Mouse (Mus musculus) C2C12 (cell line): ENCODE results near the gene Mus81.

Experiments
- CTCF ChIP-seq: IDR thresholded peaks from one replicate; pipeline ENCODE4 v1.5.1; 2011; ENCODE audit not compliant: control insufficient read depth, insufficient read depth, insufficient read length
- USF1 ChIP-seq: IDR thresholded peaks from one replicate; pipeline ENCODE4 v1.6.1; 2011; ENCODE audit warnings: low read depth, mild to moderate bottlenecking, control low read depth, moderate library complexity

DNA sequence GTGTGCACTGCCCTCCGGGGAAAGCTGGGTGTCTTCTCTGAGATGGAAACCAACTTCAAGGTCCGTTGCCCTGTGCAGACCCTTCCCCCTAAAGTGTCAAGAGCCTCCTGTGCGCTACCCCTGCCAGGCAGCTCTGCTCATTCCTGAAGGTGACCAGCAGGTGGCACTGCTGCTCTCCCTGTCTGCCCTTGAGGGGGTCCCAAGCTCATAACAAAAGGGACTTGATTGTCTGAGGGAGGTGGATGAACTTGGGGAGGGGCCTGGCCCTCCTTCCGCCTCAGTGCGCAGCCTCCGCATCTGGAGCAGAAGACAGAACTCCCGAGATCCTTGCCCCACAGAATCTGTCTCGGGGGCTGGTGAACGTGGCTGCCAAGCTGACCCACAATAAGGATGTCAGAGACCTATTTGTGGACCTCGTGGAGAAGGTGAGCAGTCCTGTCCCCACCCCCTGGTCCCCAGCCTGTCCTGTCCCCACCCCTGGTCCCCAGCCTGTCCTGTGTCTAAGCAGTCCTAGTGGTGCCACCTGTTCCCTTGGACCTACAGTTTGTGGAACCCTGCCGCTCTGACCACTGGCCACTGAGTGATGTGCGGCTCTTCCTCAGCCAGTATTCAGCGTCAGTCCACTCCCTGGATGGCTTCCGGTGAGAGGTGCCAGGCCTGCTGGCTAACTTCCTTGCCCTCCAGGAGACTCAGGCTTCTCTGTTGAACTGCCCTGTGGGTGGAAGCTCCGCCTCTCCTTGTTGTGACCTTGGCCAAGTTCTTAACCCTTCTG lies 24.2 kb downstream of the Mus81 start:
- peak; percentile 78 for TF ChIP-seq CTCF
- TF ChIP-seq USF1 = no peak
